Mouse (Mus musculus): ENCODE data around the gene Maats1.

The Maats1 gene

DNA sequence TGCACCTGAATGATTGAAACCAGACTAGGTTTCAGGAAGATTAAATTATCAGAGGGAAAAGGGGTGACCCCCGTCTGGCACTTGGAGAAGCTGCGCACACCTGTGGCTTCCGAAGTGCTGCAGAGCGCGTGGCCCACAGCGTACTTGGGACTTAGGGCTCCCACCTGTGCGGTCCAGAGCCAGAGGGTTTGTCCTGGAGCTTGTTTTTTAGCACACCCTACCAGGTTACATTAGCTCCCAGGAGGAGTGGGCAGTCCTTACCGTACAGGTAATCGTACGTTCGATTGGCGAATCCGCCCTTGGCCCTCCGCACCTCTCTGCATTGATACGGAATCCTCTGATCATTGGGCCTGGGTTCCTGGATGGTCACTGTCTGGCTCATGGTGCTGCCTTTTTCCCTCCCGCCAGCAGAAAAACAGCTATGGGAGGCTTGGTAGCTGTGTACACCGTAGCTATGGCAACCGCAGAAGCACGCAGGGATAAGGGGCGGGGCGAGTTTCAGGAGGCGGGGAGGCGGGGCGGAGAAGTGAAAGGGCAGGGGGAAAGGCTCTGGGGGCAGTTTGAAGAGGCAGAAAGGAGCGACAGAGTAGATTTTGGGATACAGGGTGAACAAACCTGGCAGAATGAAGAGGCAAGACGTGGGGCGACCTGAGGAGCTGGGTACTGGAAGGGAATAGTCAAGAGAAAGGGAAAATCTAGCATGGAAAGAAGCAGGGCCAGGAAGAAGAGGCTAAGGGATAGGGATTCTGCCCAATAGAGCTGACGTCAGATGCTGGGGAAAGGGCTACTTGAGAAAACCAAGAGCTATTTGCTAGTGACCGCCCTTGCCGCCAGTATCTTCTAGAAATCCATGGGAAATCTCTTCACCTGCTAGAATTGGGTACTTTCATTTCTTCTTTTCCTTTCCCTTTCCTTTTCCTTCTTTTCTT lies at the start of gene Maats1:
Gene Maats1, minus strand, starts transcription at position 748 of the 929 bp plus-strand sequence.
- DNase-seq (ENCODE audit: extremely low spot score, low read depth, low spot score) = peak; percentile 39

DNA sequence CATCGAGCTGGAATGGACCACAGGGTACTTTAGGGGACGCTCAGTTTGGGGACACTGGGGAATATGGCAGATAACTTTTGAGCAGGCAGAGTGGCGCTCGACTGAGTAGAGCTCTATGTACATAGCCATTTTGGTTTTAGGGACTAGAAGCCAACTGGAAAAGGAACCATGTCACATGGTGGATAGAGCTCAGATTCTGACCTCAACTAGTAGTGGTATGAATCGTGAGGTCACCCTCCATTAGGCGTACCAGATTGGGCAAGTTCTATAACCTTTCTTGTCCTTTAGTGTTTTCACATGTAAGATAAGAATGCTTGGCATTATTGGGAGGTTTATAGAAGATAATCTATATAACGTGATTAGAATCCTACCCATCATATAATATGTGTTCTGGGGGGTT lies 48.4 kb upstream of the Maats1 start:
- DNase-seq (ENCODE audit: extremely low spot score, low read depth, low spot score) = no peak

DNA sequence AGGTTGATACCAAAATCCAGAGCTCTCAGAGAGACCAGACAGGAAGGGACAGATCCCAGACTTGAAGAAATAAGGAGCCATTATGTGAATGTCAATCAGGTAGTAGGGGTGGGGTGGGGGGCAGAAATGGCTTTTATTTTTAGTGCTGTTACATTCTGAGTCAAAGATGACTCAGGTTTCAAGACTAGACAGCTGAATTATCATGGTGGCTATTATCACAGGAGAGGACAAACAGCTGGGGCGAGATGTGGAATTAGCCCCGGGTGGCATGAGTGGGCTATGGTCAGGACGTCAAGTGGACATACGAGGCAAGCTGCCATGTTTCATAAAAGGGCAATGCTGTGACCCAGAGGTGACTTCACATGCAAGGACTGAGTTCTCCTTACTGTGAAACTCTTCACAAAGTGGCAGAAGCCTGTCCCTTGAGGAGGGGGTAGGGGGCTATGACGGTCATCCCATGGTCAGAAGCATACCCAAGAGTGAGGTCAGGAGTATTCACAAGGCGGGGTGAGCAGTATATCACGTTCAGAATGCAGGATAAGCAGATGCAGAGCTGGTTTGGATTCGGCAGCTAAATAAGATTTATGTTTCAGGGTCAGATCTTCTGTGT lies 47.4 kb upstream of the Maats1 start:
- DNase-seq (ENCODE audit: extremely low spot score, low read depth, low spot score) = no peak

DNA sequence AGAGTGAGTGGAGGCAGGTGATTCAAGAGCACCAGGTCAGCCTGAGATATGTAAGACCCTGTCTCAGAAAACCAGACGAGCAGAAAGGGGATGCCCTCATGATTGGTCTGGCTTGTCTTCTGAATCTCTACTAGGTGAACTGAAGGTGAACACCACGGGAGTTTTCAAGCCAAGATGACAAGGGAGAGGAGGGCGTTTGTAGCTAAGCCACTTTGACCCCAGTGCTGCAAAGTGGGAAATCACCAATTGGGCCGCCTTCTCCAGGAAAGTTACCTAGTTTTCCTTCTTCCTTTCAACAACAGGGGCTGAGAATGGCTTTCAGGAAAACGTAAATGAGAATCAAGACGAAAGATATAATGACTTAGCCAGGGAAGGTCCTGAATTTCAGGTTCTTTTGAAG lies 46.8 kb upstream of the Maats1 start:
- DNase-seq (ENCODE audit: extremely low spot score, low read depth, low spot score) = no peak

DNA sequence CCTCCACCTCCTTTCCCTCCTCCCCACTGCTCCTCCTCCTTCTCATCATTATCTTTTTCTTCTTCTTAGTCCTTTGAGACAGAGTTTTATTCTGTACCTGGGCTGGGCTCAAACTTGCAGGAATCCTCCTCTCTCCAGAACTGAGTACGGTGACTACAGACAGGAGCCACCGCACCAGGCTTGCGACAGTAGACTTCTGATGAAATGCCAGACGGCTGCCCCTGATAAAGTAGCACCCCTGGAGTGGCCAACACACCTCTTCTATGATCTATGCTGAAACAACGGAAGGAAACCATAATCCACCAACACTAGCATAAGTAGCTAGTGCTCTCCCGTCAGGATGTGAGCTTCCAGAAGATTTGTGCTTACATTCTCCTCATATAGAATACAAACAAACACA lies 45.4 kb upstream of the Maats1 start:
- no peak for DNase-seq (ENCODE audit: extremely low spot score, low read depth, low spot score)

DNA sequence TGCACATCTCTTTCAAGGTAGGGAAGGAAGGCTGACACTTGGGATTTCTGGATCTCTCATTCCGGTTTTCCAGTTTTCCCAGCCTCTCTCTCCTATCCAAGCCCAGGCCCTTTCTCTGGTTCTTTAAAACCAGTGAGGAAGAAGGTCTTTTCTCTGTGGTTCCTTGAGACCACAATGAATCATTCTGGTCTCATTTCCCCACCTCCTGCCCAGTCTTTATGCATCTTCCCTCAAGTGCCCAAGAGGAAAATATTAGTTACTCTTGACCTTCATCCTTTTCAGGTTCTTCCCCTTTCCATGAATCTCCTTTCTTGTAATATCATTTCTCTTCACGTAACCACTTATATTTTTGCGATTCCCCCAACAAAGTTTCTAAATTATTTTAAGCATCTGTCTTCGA lies 43.8 kb upstream of the Maats1 start:
- no peak for DNase-seq (ENCODE audit: extremely low spot score, low read depth, low spot score)

DNA sequence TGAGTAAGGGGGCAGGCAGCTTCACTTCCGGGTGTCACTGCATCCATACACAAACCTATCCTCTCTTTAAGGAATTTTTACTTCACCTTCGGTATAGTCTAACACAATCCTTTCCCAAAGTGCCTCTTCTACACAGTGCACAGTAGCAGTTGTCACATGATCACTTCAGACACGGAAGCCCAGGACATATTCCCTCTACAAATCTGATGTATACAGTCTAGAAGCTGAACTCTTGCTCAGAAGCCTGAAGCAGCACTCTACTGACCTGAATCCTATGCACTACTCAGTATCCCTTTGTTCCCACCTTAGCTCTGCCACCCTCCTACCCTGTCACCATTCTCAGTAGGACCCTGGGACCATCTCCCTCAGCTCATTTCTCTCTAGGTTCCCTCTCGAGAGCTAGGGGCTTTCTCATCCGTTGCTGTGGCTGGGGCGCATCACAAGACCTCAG lies 43.3 kb upstream of the Maats1 start:
- DNase-seq (ENCODE audit: extremely low spot score, low read depth, low spot score) = no peak

DNA sequence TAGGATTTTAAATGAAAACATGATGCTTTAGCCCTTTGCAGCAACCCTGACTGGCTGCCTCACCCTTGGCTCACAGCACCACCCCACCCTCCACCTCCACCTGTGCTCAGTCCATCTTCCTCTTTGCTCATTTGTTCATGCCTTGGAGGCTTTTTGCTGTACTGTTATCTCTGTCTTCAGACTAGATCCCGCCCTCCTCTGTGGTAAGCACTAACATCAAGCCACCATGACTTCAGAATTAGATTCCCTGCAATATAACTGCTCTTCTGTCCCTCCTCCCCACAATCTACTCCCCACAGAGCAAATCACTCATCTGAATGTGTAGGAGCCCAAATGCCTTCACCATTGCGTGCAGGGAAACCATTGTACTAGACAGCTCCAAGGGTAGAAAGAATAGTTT lies 41.7 kb upstream of the Maats1 start:
- no peak for DNase-seq (ENCODE audit: extremely low spot score, low read depth, low spot score)

DNA sequence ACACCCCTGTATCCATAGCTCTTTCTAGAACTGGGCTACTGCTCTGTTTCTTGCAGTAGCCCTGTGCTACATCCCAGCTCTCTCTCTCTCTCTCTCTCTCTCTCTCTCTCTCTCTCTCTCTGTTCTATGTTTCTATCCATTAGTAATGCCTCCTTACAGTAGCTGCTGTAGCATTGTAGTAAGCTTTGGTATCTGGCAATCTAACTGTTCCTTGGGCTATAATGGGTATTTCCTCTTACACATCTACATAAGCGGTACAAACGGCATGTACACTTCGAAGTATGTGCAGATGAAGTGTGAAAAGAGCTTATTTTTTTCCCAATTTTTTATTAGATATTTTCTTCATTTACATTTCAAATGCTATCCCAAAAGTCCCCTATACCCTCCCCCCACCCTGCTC lies 38.0 kb upstream of the Maats1 start:
- no peak for DNase-seq (ENCODE audit: extremely low spot score, low read depth, low spot score)

DNA sequence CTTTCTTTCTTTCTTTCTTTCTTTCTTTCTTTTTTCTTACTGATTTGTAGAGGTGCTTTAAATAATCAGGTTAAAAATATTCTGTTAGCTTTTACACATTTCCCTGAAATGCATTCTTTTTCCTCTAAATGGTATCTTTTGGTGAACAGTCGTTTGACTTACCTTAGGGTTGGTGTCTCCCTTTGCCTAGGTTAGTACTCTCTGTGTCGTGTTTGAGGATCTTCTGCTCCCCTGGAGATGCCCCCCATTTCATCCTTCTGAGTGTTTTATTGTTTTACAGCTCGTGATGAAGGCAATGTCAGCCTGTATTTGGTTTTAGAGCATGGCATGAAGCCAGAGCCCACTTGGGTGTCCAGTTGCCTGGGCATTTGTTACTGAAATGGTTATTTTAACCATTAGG lies 37.5 kb upstream of the Maats1 start:
- no peak for DNase-seq (ENCODE audit: extremely low spot score, low read depth, low spot score)

DNA sequence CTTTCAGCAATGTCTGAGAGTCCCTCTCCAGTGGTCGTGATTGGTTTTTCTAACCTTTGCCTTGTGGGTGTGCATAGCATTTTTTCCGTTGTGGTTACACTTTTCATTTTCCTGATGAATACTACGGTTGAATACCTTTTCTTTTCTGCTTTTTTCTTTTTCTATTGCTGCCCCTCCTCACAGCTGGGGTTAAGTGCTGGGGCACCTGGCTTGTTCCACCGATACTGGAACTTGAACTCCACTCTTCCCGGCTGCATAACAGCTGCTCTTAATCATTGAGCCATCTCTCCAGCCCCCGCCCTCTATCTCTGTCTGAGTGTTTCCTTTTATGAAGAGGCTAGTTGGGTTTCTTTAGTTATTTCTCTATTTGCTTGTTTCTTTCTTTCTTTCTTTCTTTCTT lies 37.1 kb upstream of the Maats1 start:
- DNase-seq (ENCODE audit: extremely low spot score, low read depth, low spot score) = no peak

DNA sequence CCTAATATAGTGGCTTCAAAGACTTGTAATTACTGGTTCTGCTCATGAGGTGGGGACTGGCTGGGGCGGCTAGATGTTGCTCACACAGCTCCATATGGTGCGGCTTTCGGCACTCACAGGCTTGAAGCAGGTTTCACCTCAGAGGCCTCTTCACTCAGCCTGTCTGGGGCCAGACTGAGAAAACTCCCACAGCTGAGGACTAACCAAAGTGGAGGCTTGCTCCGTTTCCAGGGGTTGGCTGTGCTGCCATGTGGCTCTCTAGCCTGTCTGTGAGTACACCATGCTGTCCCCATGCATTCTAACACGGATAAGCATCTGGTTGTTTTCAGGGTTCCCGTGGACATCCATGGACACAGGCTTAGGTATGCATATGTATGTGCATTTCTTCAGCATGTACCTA lies 36.6 kb upstream of the Maats1 start:
- no peak for DNase-seq (ENCODE audit: extremely low spot score, low read depth, low spot score)

DNA sequence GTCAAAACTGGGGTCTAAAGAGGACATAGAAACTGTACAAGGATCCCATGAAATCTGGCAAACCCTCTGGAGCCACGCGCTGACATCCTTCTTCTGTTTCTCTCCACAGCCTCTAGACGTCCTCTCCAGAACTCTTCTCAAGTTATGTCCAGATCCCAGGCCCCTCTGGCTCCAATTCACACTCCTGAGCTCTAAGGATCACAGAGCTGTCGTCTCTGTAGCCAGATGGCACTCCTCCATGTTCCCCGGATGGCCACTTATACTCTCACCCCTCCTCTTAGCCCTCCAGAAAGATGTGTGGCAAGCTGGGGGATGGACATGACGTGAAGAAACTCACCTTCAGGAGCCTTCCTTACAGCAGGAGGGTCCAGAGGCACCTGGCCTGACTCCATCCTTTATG lies 35.6 kb upstream of the Maats1 start:
- DNase-seq (ENCODE audit: extremely low spot score, low read depth, low spot score) = no peak

DNA sequence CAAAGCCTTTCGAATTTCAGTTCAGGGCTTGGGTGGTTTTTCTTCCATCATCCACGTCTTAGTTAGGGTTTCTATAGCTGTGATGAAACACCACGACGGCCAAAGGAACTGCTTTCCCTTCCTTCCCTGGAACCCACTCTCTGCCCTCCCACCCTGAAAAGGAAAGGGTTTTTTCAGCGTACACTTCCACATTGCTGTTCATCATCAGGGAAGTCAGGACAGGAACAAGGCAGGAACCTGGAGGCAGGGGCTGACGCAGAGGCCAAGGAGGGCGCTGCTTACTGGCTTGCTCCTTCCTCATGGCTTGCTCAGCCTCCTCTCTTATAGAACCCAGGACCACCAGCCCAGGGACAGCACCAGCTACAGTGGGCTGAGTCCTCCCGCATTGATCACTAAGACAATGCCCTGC lies 34.9 kb upstream of the Maats1 start:
- DNase-seq (ENCODE audit: extremely low spot score, low read depth, low spot score) = no peak

DNA sequence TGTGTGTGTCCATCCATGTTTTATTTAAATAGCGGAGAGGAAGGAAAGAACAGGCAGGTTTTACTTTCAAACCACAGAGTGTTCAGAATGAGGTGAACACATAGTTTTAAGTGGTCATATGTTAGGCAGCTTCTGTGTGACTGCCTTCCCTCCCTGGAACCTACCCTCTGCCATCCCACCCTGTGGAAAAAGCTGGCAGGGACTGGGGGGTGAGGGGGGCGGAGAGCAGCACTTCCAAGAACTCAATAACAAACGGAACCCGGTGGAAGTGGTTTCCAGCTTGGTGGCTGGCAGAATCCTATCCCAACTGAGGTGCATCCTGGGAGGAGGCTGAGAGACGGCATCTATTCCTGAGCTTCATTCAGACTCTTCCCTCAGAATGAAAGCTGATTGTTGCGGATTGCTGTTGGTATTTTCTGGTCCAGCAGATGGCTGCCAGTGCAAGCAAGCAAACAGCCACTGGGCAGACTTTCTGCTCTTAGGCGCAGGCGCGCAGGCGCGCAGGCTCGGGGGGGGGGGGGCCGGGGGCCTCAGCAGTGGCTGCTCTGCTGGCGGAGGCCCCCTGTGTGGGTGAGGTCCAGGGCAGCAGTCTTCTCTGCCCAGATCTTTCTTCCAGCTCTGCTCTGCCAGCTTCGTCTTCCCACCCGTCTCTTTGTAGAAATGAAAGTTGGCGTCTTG lies 34.4 kb upstream of the Maats1 start:
- DNase-seq (ENCODE audit: extremely low spot score, low read depth, low spot score) = no peak

DNA sequence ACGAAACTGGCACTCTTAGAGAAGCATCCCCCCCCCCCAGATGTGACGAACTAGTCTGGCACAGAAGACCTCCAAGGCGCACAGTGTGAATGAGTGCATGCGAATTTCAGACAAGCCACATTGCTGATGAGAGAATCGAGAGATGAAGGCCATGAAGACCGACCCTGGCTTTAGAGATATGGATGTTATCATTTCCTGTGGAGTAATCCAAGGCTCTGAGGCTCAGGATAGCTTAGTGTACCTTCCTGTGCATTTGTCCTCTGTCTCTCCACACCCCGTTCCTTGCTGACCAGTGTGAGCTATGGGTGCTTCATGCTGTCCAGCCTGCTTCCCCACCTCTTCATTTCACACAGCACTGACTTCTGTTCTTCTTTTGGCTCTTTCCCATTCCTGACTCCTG lies 33.2 kb upstream of the Maats1 start:
- no peak for DNase-seq (ENCODE audit: extremely low spot score, low read depth, low spot score)

DNA sequence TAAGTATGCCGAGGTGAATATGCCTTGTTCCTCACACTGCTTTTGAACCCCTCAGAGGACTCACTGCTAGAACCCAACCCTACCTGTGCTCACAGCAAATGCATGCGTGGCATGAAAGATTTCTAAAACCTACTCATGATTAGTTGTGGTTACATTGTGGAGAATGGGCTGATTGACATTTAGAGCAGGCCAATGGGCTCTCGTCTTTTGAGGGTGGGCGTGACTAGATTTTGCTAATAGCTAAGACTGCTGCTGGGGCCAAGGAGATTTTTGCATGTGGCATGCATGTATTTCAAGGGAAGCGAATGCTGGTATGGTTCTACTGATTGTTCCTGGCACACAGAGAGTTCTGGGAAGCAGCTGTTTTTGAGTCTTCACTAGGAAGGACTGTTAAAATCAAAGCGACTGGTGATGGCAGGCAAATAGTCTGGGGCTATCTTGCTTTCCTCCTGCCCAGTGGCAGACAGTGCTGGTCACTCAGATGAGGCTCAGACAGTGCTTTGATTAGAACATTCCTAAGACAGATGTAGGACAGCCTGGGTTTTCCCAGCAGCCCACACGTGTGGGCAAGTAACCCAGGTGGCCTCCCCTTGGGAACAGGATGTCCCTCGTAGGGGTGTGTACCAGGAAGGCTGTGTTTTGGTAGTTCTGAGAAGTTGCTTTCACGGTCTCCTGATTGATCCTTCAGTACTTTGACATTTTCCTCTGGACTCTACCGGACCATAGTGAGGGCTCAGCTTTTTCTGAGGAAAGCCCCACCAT lies 32.6 kb upstream of the Maats1 start:
- DNase-seq (ENCODE audit: extremely low spot score, low read depth, low spot score) = no peak

DNA sequence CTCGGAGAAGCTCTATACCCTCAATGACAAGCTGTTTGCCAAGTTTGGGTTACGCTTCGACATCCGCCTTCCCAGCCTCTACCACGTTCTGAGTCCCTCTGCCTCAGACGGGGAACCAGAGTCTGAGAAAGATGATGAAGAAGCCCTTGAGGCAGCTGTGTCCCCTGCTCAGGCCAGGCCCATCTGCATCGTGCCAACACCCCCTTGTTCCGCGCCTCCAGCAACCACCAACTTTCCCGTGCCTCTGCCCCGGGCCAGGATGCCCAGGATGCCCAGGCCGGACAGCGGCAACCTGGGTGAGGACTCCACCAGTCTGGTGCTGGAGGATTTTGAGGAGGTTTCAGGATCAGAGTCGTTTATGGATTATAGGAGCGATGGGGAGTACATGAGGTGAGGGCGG lies 32.0 kb upstream of the Maats1 start:
- no peak for DNase-seq (ENCODE audit: extremely low spot score, low read depth, low spot score)

DNA sequence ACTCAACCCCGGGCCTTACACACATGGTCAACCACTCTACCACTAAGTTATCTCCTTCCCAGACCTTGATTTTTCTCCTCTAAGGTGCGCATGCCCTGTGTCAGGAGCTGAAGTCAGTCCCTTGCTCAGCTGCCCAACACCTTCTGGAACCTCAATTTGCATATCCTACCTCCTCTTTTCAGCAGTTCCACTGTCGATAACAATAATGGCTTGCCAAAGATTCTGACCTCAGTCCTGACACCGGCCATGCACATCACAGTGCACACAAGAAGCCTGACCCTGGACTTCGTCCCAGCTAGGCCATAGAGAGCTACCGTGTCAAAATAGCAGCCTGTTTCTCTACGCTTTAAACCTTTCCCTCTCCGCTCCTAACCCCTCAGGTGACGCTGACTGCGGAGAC lies 31.5 kb upstream of the Maats1 start:
- DNase-seq (ENCODE audit: extremely low spot score, low read depth, low spot score) = no peak

DNA sequence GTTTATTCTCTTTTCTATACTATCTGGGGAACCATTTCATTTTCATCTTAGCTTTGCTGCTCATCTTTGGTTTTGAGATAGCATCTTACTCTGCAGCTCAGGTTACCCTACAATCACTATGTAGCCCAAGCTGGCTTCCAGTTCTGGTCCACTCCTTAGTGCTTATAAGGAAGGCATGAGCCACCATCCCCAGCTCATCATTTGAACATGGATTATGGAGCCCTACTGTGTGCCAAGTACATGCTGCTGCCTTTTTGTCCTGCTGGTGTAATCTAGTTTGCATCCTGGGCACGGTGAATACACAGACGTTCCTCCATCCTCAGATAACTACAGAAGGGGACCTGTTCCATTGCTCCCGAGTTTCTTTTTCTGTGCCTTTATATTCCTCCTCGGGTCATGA lies 30.9 kb upstream of the Maats1 start:
- DNase-seq (ENCODE audit: extremely low spot score, low read depth, low spot score) = no peak

DNA sequence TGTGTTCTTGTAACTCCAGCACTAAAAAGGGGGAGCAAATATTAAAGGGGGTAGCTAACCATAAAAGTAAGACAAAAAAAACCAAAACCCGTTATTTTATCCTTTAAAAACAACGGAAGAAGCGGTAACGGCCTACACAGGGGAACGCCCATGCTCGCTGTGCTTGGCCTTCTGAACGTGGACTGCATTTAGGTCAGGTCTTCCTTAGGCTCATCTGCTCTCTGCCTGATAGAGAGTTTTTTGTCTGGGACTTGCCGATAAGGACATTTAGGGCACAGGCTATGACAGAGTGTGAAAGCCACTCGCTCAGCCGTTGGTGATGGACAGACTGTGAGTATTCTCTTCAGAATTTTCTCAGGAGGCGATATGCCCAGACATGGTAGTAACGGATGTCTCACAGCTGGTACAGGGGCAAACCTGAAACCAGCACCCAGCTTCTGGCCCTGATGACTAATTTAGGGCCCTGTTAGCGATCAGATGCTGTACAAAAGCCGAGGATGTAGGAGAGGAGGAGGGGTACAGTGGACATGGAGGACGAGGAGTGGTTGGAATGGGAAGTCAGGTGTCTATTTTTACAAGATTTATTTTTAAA lies 29.9 kb upstream of the Maats1 start:
- no peak for DNase-seq (ENCODE audit: extremely low spot score, low read depth, low spot score)
